Mouse (Mus musculus) ES-Bruce4 (cell line): Measurements from ENCODE around the gene Maged1. TPM values are rescaled to one million over a fixed set of nuclear protein-coding genes. Genes with fewer than 3 reads are reported as not detected.

ENCODE experiments used
- H3K27ac ChIP-seq: 2 replicates; pipeline ENCODE4 v1.5.1; 2012; ENCODE audit warnings: low read length, inconsistent platforms; ENCODE audit not compliant: insufficient read depth
- H3K27me3 ChIP-seq: 2 replicates; pipeline ENCODE4 v1.6.1; 2012; ENCODE audit warnings: mild to moderate bottlenecking, low read length, inconsistent platforms; ENCODE audit not compliant: control insufficient read depth, poor library complexity, insufficient read depth, severe bottlenecking
- H3K36me3 ChIP-seq: 2 replicates; pipeline ENCODE4 v1.6.1; 2012; ENCODE audit warnings: inconsistent platforms, mild to moderate bottlenecking, low read length, moderate library complexity; ENCODE audit not compliant: control insufficient read depth, poor library complexity, insufficient read depth, severe bottlenecking
- H3K4me1 ChIP-seq: one replicate; pipeline ENCODE4 v1.8.1; 2011; ENCODE audit warnings: low read length; ENCODE audit not compliant: control insufficient read depth, insufficient read depth
- H3K4me3 ChIP-seq: 2 replicates; pipeline ENCODE4 v1.5.1; 2011; ENCODE audit warnings: low read depth, mild to moderate bottlenecking, low read length
- H3K9ac ChIP-seq: 2 replicates; pipeline ENCODE4 v1.6.1; 2012; ENCODE audit warnings: low read depth, mild to moderate bottlenecking, inconsistent platforms; ENCODE audit not compliant: poor library complexity, severe bottlenecking
- H3K9me3 ChIP-seq: replicated peaks from 2 replicates; pipeline ENCODE4 v1.6.1; 2012; ENCODE audit warnings: mild to moderate bottlenecking, low read length, inconsistent platforms; ENCODE audit not compliant: control insufficient read depth, poor library complexity, insufficient read depth, severe bottlenecking
- CTCF ChIP-seq: IDR thresholded peaks from one replicate; pipeline ENCODE4 v1.8.1; 2011; ENCODE audit warnings: low read depth, low read length
- EP300 ChIP-seq: IDR thresholded peaks from 2 replicates; pipeline ENCODE4 v1.6.1; 2011; ENCODE audit warnings: low read depth, low read length; ENCODE audit not compliant: insufficient read depth
- POLR2A ChIP-seq: IDR thresholded peaks from one replicate; pipeline ENCODE4 v1.8.1; 2011; ENCODE audit warnings: low read length; ENCODE audit not compliant: insufficient read depth
- polyA plus RNA-seq: library from polyadenylated mRNA; stranded (reverse); fragments of >200 nt; gene quantifications from 2 replicates; pipeline ENCODE4 v1.2.4, GENCODE M21; 2011; ENCODE audit warnings: low read depth; ENCODE audit not compliant: missing spikeins, insufficient read depth, insufficient read length

Gene Maged1
- polyA plus RNA-seq, result 120 and 123 TPM in 2 replicates

GRCm38 (mm10) chrX:94541918-94542355 lies at the start of gene Maged1:
Gene Maged1 (minus strand): TSS chrX:94542143.
- Histone ChIP-seq H3K36me3 (peaks cover 10% of the 10 kb centered on the region; the same call in 1 of the 2 replicates), H3K27me3 (no peaks in the 10 kb centered on the region), H3K4me3 (peak within 1 kb of the TSS; percentile 89), H3K9ac (peak within 1 kb of the TSS; percentile 86), H3K4me1 (no peaks in the 10 kb centered on the region), H3K9me3 (no peaks in the 10 kb centered on the region), H3K27ac (peak within 1 kb of the TSS; percentile 48; the same call in 1 of the 2 replicates)
- TF ChIP-seq EP300, result 0 out of 2 replicates have a peak, but pooled peaks have one; percentile 2
- TF ChIP-seq CTCF, result no peak
- peak; percentile 30 for TF ChIP-seq POLR2A

GRCm38 (mm10) chrX:94580251-94580650 lies 38.3 kb upstream of the Maged1 start:
- H3K4me1 ChIP-seq, result no peaks in the 10 kb centered on the region
- H3K9me3 ChIP-seq, result no peaks in the 10 kb centered on the region
- no peak overlapping the region for H3K27ac ChIP-seq
- no peaks in the 10 kb centered on the region for H3K36me3 ChIP-seq
- H3K4me3 ChIP-seq, result no peak overlapping the region
- TF ChIP-seq CTCF, result no peak
- no peak for TF ChIP-seq POLR2A
- TF ChIP-seq EP300, result no peak
- no peak overlapping the region for H3K9ac ChIP-seq
- no peaks in the 10 kb centered on the region for H3K27me3 ChIP-seq

- H3K9ac ChIP-seq, result no peak overlapping the region
- H3K27ac ChIP-seq, result no peak overlapping the region
- H3K9me3 ChIP-seq, result no peaks in the 10 kb centered on the region
- H3K36me3 ChIP-seq, result no peaks in the 10 kb centered on the region
- H3K4me3 ChIP-seq, result no peak overlapping the region
- no peaks in the 10 kb centered on the region for H3K27me3 ChIP-seq
- H3K4me1 ChIP-seq, result no peaks in the 10 kb centered on the region
- TF ChIP-seq EP300, result no peak
- no peak for TF ChIP-seq CTCF
- TF ChIP-seq POLR2A, result no peak
Observed at GRCm38 (mm10) chrX:94564694-94565093, 22.8 kb upstream of the Maged1 start.

- Histone ChIP-seq H3K4me1 (no peaks in the 10 kb centered on the region), H3K36me3 (no peaks in the 10 kb centered on the region), H3K27me3 (no peaks in the 10 kb centered on the region), H3K9me3 (no peaks in the 10 kb centered on the region), H3K9ac (no peak overlapping the region), H3K4me3 (no peak overlapping the region), H3K27ac (no peak overlapping the region)
- TF ChIP-seq POLR2A, result no peak
- no peak for TF ChIP-seq EP300
- no peak for TF ChIP-seq CTCF
Observed at GRCm38 (mm10) chrX:94562392-94562791, 20.4 kb upstream of the Maged1 start.

GRCm38 (mm10) chrX:94548227-94548626 lies 6.3 kb upstream of the Maged1 start:
- TF ChIP-seq CTCF (peak; percentile 8), POLR2A (no peak)
- no peaks in the 10 kb centered on the region for H3K27me3 ChIP-seq
- H3K4me3 ChIP-seq, result no peak overlapping the region
- H3K9me3 ChIP-seq, result no peaks in the 10 kb centered on the region
- H3K4me1 ChIP-seq, result no peaks in the 10 kb centered on the region
- H3K9ac ChIP-seq, result no peak overlapping the region
- H3K27ac ChIP-seq, result no peak overlapping the region
- no peaks in the 10 kb centered on the region for H3K36me3 ChIP-seq

- H3K9ac ChIP-seq, result no peak overlapping the region
- no peaks in the 10 kb centered on the region for H3K4me1 ChIP-seq
- TF ChIP-seq CTCF (no peak), EP300 (no peak), POLR2A (no peak)
- H3K36me3 ChIP-seq, result no peaks in the 10 kb centered on the region
- no peak overlapping the region for H3K27ac ChIP-seq
- H3K4me3 ChIP-seq, result no peak overlapping the region
- no peaks in the 10 kb centered on the region for H3K27me3 ChIP-seq
- no peaks in the 10 kb centered on the region for H3K9me3 ChIP-seq
Observed at GRCm38 (mm10) chrX:94545941-94546340, 4.0 kb upstream of the Maged1 start.
